Mouse (Mus musculus) leukemia stem cell, adult 10-12 weeks (primary cell): ENCODE results near the gene Tead3. TPM values are rescaled to one million over a fixed set of nuclear protein-coding genes. Genes with fewer than 3 reads are reported as not detected.

Experiments used
- polyA plus RNA-seq: library from polyadenylated mRNA; stranded (reverse); fragments of >175 nt; gene quantifications from 2 replicates; pipeline ENCODE4 v1.2.3, GENCODE M21; 2012; ENCODE audit warnings: low replicate concordance

Gene Tead3
- polyA plus RNA-seq: 0.84 and 1.9 TPM in 2 replicates

GRCm38 (mm10) chr17:28350466-28351352 is at the start of gene Tead3:
Tead3 (minus strand) TSS chr17:28350817.

GRCm38 (mm10) chr17:28365122-28365521 is 14.5 kb upstream of the Tead3 start, which contains the start of gene Tulp1:
Tulp1 (minus strand) TSS chr17:28365222.

GRCm38 (mm10) chr17:28328366-28328928 is 22.2 kb downstream of the Tead3 start, which contains the start of gene Rpl10a:
Rpl10a (plus strand) TSS chr17:28328471.

GRCm38 (mm10) chr17:28313212-28313879 is 37.3 kb downstream of the Tead3 start, which contains the start of gene Fance:
Fance (plus strand) TSS chr17:28313519.

Other genes with a start within 250 kb of the Tead3 start
- 0.07 and 0.09 TPM in 2 replicates for gene Scube3, start 208.7 kb downstream of the Tead3 start, polyA plus RNA-seq
- gene Zfp523, start 173.7 kb downstream of the Tead3 start, polyA plus RNA-seq: 12.8 and 19.7 TPM in 2 replicates
- gene Def6, start 143.0 kb downstream of the Tead3 start, polyA plus RNA-seq: 80.6 and 158 TPM in 2 replicates
- 99.7 and 111 TPM in 2 replicates for gene Ppard, start 118.1 kb downstream of the Tead3 start, polyA plus RNA-seq
- 66.9 and 83.3 TPM in 2 replicates for gene Fance, start 37.3 kb downstream of the Tead3 start, polyA plus RNA-seq
- 2,107 and 3,547 TPM in 2 replicates for gene Rpl10a, start 22.3 kb downstream of the Tead3 start, polyA plus RNA-seq
- gene Tulp1, start 14.4 kb upstream of the Tead3 start, polyA plus RNA-seq: not detected in 2 replicates
- 9.1 and 13.1 TPM in 2 replicates for gene Fkbp5, start 166.7 kb upstream of the Tead3 start, polyA plus RNA-seq
- not detected in 2 replicates for gene Armc12, start 180.0 kb upstream of the Tead3 start, polyA plus RNA-seq
- gene Clpsl2, start 198.6 kb upstream of the Tead3 start, polyA plus RNA-seq: not detected in 2 replicates
- not detected in 2 replicates for gene Clps, start 209.9 kb upstream of the Tead3 start, polyA plus RNA-seq
- not detected in 2 replicates for gene Lhfpl5, start 224.8 kb upstream of the Tead3 start, polyA plus RNA-seq